Mouse (Mus musculus): ENCODE data around the gene Sh3gl3.

DNA sequence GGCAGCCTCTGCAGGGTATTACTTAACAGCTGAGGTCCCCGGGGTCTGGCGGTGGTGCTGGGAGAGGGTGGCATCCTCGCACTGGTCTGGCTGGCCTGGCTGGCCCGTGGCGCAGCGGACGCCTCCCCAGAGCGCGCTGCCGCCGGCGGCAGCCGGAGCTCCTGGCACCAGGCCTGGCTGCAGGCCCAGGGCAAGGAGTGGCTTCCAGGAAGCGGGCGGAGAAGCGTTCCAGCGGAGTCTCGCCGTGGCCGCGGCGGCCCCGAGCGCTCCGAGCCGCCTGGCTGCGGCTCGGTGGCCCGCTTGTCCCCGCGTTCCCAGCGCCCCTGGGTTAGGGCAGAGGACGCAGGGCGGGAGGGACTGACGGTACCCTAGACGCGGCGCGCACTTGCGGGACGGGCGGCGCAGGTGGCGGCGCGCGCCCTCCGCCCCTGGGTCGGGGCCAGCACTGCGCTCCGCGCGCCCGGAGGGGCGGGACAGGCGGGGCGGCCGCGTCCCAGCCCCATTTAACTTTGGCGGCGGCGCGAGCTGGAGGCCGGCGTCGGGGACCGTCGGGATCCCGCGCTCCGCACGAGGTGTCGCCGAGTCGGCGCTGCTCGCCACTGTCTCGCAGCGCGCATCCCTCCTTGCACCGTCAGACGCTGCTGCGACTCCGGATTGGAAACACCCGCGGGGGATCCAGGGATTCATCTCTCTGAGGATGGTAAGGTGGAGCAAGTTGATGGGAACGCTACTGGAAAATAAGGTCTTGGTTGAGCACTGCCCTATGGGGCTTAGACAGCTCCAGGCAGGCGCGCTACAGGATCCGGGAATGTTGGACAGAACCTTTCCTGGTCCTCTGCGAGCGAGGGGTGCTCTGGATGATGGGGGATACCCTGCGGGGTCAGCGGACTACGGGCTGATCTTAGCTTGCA is 161.8 kb downstream of the Sh3gl3 start, which contains the start of gene Adamtsl3:
- no peak for TF ChIP-seq CTCF (IDR thresholded peaks at IDR 0.05; ENCODE audit: extremely low read depth, insufficient read depth, insufficient read length, insufficient replicate concordance)
- no peak for TF ChIP-seq POLR2A (IDR thresholded peaks at IDR 0.05; ENCODE audit: low read depth, low read length)

Data from spleen, adult 2 months (tissue).